Mouse (Mus musculus): ENCODE results near the gene Mybpc2.

GRCm38 (mm10) chr7:44523056-44523455 lies 1.4 kb downstream of the Mybpc2 start:
- TF ChIP-seq CTCF (conservative IDR thresholded peaks at IDR 0.05 in 1 of 2, IDR thresholded peaks at IDR 0.05 in 1 of 2; ENCODE audit: low read depth in 2 of 2, low read length in 2 of 2): no peak
- TF ChIP-seq EP300 (IDR thresholded peaks at IDR 0.05; ENCODE audit: low read length): no peak
- no peak for TF ChIP-seq POLR2A (IDR thresholded peaks at IDR 0.05; ENCODE audit: low read depth, low read length)
- TF ChIP-seq JUND (conservative IDR thresholded peaks at IDR 0.05; ENCODE audit: low read depth, low read length): no peak
- no peak for TF ChIP-seq MAZ (IDR thresholded peaks at IDR 0.05; ENCODE audit: low read depth, low read length)
- no peak for TF ChIP-seq CHD2 (IDR thresholded peaks at IDR 0.05; ENCODE audit: low read length)
- TF ChIP-seq SIN3A (IDR thresholded peaks at IDR 0.05; ENCODE audit: low read length): no peak
- TF ChIP-seq RCOR1 (conservative IDR thresholded peaks at IDR 0.05; ENCODE audit: low read depth, low read length): no peak
- no peak for TF ChIP-seq ZKSCAN1 (IDR thresholded peaks at IDR 0.05; ENCODE audit: borderline replicate concordance, low read depth, low read length)
